Mouse (Mus musculus): ENCODE results near the gene Fuca1. TPM values are rescaled to one million over a fixed set of nuclear protein-coding genes. Genes with fewer than 3 reads are reported as not detected.

The Fuca1 gene
- total and polyA plus RNA-seq, 3 experiments, result 32.6 to 77.6 (median 66.5) TPM

- TF ChIP-seq IRF4 (IDR thresholded peaks at IDR 0.05; ENCODE audit: low read depth, low read length) (peak; percentile 49; the same call in 1 of the 2 replicates), CTCF (conservative IDR thresholded peaks at IDR 0.05 in 1 of 2, IDR thresholded peaks at IDR 0.05 in 1 of 2; ENCODE audit: low read depth in 2 of 2, low read length in 2 of 2) (peak; percentile 46 to 86; a peak in 2 of 4 replicates)
Observed at GRCm38 (mm10) chr4:135920304-135921241, at the start of gene Fuca1 (continued).

- dilution Hi-C loops (cut with MboI; ENCODE audit: extremely low pct_ligation_motif_present, extremely low pct_unique_long_range_greater_than_20kb, low sequenced_read_pairs), result no loop called here
- Histone ChIP-seq H3K4me1 (ENCODE audit: control insufficient read depth in 1 of 2, insufficient read depth in 2 of 2) (peaks cover 11 to 56% of the 10 kb centered on the region in 2 experiments), H3K79me2 (replicated peaks; ENCODE audit: control insufficient read depth, extremely low read depth, insufficient read depth, poor library complexity, severe bottlenecking) (peaks cover 30% of the 10 kb centered on the region), H3K36me3 (replicated peaks in 1 of 2; ENCODE audit: control insufficient read depth in 1 of 2, insufficient read depth in 1 of 2, low read length in 1 of 2) (peaks cover 10 to 25% of the 10 kb centered on the region in 2 experiments), H3K9me3 (replicated peaks; ENCODE audit: low read length) (no peaks in the 10 kb centered on the region), H3K9ac (ENCODE audit: insufficient read depth, low read depth) (peak overlapping the region; percentile 79; the same call in 1 of the 2 replicates), H3K27ac (ENCODE audit: insufficient read depth, low read depth) (peak overlapping the region; percentile 31), H3K27me3 (replicated peaks) (no peaks in the 10 kb centered on the region), H3K4me3 (replicated peaks in 1 of 3; ENCODE audit: low read depth in 2 of 3, low read length in 2 of 3, poor library complexity in 1 of 3) (peak overlapping the region; percentile 10 to 77 (median 65)), H3K4me2 (ENCODE audit: insufficient read depth, low read depth, poor library complexity, severe bottlenecking) (peak overlapping the region; percentile 81)
- TF ChIP-seq MXI1 (IDR thresholded peaks at IDR 0.05; ENCODE audit: low read depth, low read length) (0 out of 2 replicates have a peak, but pooled peaks have one; percentile 23), RCOR1 (conservative IDR thresholded peaks at IDR 0.05; ENCODE audit: low read depth, low read length) (no peak), CHD1 (IDR thresholded peaks at IDR 0.05; ENCODE audit: low read depth, low read length) (peak; percentile 74; the same call in 1 of the 2 replicates), MYC (IDR thresholded peaks at IDR 0.05; ENCODE audit: low read depth, low read length) (0 out of 2 replicates have a peak, but pooled peaks have one; percentile 16), SIN3A (IDR thresholded peaks at IDR 0.05; ENCODE audit: low read length) (peak; percentile 33; the same call in 1 of the 2 replicates), NRF1 (IDR thresholded peaks at IDR 0.05; ENCODE audit: low read depth, low read length) (no peak), GABPA (IDR thresholded peaks at IDR 0.05; ENCODE audit: insufficient replicate concordance, low read depth, low read length) (no peak), MAX (IDR thresholded peaks at IDR 0.05; ENCODE audit: low read length) (no peak), ZNF384 (IDR thresholded peaks at IDR 0.05; ENCODE audit: low read depth, low read length) (no peak), ZMIZ1 (IDR thresholded peaks at IDR 0.05; ENCODE audit: low read depth, low read length) (peak; percentile 63; the same call in 1 of the 2 replicates), MAFK (IDR thresholded peaks at IDR 0.05; ENCODE audit: insufficient replicate concordance, low read length) (no peak)
- in situ Hi-C loops (cut with MboI; ENCODE audit: low pct_ligation_motif_present, low pct_unique_long_range_greater_than_20kb, low sequenced_read_pairs), result no loop called here
- no peak for DNase-seq (ENCODE audit: extremely low read depth)
Observed at GRCm38 (mm10) chr4:135872015-135872414, 48.5 kb upstream of the Fuca1 start.

GRCm38 (mm10) chr4:135872589-135873391 lies 47.7 kb upstream of the Fuca1 start:
- H3K4me1 ChIP-seq (ENCODE audit: control insufficient read depth in 1 of 2, insufficient read depth in 2 of 2), result peaks cover 12 to 61% of the 10 kb centered on the region in 2 experiments

More at GRCm38 (mm10) chr4:135872589-135873391, 47.7 kb upstream of the Fuca1 start:
- H3K36me3 ChIP-seq (replicated peaks in 1 of 2; ENCODE audit: control insufficient read depth in 1 of 2, insufficient read depth in 1 of 2, low read length in 1 of 2), result peaks cover 10 to 25% of the 10 kb centered on the region in 2 experiments
- peaks cover 29% of the 10 kb centered on the region for H3K79me2 ChIP-seq (replicated peaks; ENCODE audit: control insufficient read depth, extremely low read depth, insufficient read depth, poor library complexity, severe bottlenecking)
- dilution Hi-C loops (cut with MboI; ENCODE audit: extremely low pct_ligation_motif_present, extremely low pct_unique_long_range_greater_than_20kb, low sequenced_read_pairs) (no loop called here), in situ Hi-C loops (cut with MboI; ENCODE audit: low pct_ligation_motif_present, low pct_unique_long_range_greater_than_20kb, low sequenced_read_pairs) (no loop called here)
- no peaks in the 10 kb centered on the region for H3K27me3 ChIP-seq (replicated peaks)
- H3K4me3 ChIP-seq (replicated peaks in 1 of 3; ENCODE audit: low read depth in 2 of 3, low read length in 2 of 3, poor library complexity in 1 of 3), result peak overlapping the region; percentile 65 to 77 (median 76)
- H3K9me3 ChIP-seq (replicated peaks; ENCODE audit: low read length), result no peaks in the 10 kb centered on the region
- H3K4me2 ChIP-seq (ENCODE audit: insufficient read depth, low read depth, poor library complexity, severe bottlenecking), result peak overlapping the region; percentile 81
- H3K9ac ChIP-seq (ENCODE audit: insufficient read depth, low read depth), result peak overlapping the region; percentile 79
- DNase-seq (ENCODE audit: extremely low read depth), result no peak
- TF ChIP-seq ZMIZ1 (IDR thresholded peaks at IDR 0.05; ENCODE audit: low read depth, low read length), result peak; percentile 17; the same call in 1 of the 2 replicates
- no peak for TF ChIP-seq HCFC1 (IDR thresholded peaks at IDR 0.05; ENCODE audit: low read depth, low read length)
- no peak for TF ChIP-seq MAX (IDR thresholded peaks at IDR 0.05; ENCODE audit: low read length)
- peak overlapping the region; percentile 92 for H3K27ac ChIP-seq (ENCODE audit: insufficient read depth, low read depth)

Data from CH12.LX (cell line).